Mouse (Mus musculus): ENCODE measurements around the gene Epb41.

- TF ChIP-seq CTCF (IDR thresholded peaks at IDR 0.05; ENCODE audit: low read depth, low read length) (no peak), GATA1 (IDR thresholded peaks at IDR 0.05; ENCODE audit: borderline replicate concordance, low read length) (no peak), TAL1 (conservative IDR thresholded peaks at IDR 0.05; ENCODE audit: low read depth, low read length) (no peak)
Observed at GRCm38 (mm10) chr4:132116315-132116714, 41.2 kb upstream of the Epb41 start.
